Mouse (Mus musculus) limb, embryonic 14.5 days (tissue): ENCODE measurements at regions not wholly inside any gene's neighbourhood (a gene's known extent, or its start where the extent isn't known, plus 50 kb on each side); places are given as distances from the start of the nearest gene placed in this dataset.

ENCODE experiments used
- ATAC-seq: fragments of 200-750 bp; cut with Nextera tagmentation; 2 replicates; pipeline ENCODE4 v1.8.0; 2017; ENCODE audit warnings: low read depth, moderate number of reproducible peaks, moderate TSS enrichment; ENCODE audit not compliant: low FRiP score
- DNase-seq: peaks from one replicate; pipeline ENCODE4 v3.0.0-alpha.2; 2015; ENCODE audit warnings: low spot score
- H3K27ac ChIP-seq: fragments of 300-500 bp; sonication (generic); replicated peaks from 2 replicates; pipeline ENCODE4 v1.5.1; 2014; ENCODE audit warnings: low read depth, mild to moderate bottlenecking, low read length, moderate library complexity, mixed read lengths
- H3K27me3 ChIP-seq: fragments of 300-500 bp; sonication (generic); 2 replicates; pipeline ENCODE4 v1.6.1; 2014; ENCODE audit warnings: low read length, mixed read lengths; ENCODE audit not compliant: control insufficient read depth, insufficient read depth
- H3K36me3 ChIP-seq: fragments of 300-500 bp; sonication (generic); 2 replicates; pipeline ENCODE4 v1.6.1; 2014; ENCODE audit warnings: mild to moderate bottlenecking, low read length, moderate library complexity, mixed read lengths; ENCODE audit not compliant: control insufficient read depth, insufficient read depth
- H3K4me1 ChIP-seq: fragments of 300-500 bp; sonication (generic); 2 replicates; pipeline ENCODE4 v1.6.1; 2014; ENCODE audit warnings: antibody characterized with exemption, low read length, mixed read lengths; ENCODE audit not compliant: control insufficient read depth, insufficient read depth
- H3K4me2 ChIP-seq: fragments of 300-500 bp; sonication (generic); replicated peaks from 2 replicates; pipeline ENCODE4 v1.6.1; 2014; ENCODE audit warnings: low read depth, mild to moderate bottlenecking, low read length, moderate library complexity; ENCODE audit not compliant: severe bottlenecking
- H3K4me3 ChIP-seq: fragments of 300-500 bp; sonication (generic); replicated peaks from 2 replicates; pipeline ENCODE4 v1.5.1; 2014; ENCODE audit warnings: low read length
- H3K9ac ChIP-seq: fragments of 300-500 bp; sonication (generic); 2 replicates; pipeline ENCODE4 v1.6.1; 2014; ENCODE audit warnings: mild to moderate bottlenecking, low read depth, low read length, moderate library complexity; ENCODE audit not compliant: severe bottlenecking
- H3K9me3 ChIP-seq: fragments of 300-500 bp; sonication (generic); 2 replicates; pipeline ENCODE4 v1.6.1; 2016; ENCODE audit warnings: low read length; ENCODE audit not compliant: control insufficient read depth
- POLR2A ChIP-seq: fragments of 200-500 bp; IDR thresholded peaks from 2 replicates; pipeline ENCODE4 v1.8.0; 2012; ENCODE audit warnings: inconsistent platforms, mild to moderate bottlenecking, moderate library complexity, borderline replicate concordance; ENCODE audit not compliant: insufficient read depth, insufficient read length; ENCODE audit errors: extremely low read depth
- WGBS: fragments of 180-500 bp; shearing (Covaris S2); extraction: QIAGEN DNeasy Blood & Tissue Kit; methylation state at CpG from one replicate; pipeline ENCODE4 v1.1.7; 2014; 5-methylcytosine and 5-hydroxymethylcytosine counted together

DNA sequence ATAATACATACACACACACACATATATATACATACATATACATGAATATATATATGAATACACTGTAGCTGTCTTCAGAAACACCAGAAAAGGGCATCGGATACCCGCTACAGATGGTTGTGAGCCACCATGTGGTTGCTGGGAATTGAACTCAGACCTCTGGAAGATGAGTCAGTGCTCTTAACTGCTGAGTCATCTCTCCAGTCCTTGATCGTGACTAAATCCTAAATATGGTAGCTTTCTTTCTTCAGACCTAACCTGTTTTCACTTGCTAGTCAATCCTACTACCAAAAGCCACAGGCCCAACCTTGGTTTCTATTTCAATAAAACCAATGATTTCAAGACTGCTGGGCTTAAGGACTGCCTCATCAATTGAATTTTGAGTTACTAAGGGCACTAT, 95.0 kb upstream of the Slc4a7 start:
- no peaks in the 10 kb centered on the region for H3K4me1 ChIP-seq
- ATAC-seq (no peak), DNase-seq (no peak)
- no peaks in the 10 kb centered on the region for H3K9me3 ChIP-seq
- no peak for TF ChIP-seq POLR2A
- H3K27me3 ChIP-seq = no peaks in the 10 kb centered on the region
- no peak overlapping the region for H3K4me3 ChIP-seq
- H3K4me2 ChIP-seq = no peak overlapping the region
- 90% methylated on average over 3 of the region's 3 CpGs for WGBS
- no peaks in the 10 kb centered on the region for H3K36me3 ChIP-seq
- no peak overlapping the region for H3K9ac ChIP-seq
- no peak overlapping the region for H3K27ac ChIP-seq

DNA sequence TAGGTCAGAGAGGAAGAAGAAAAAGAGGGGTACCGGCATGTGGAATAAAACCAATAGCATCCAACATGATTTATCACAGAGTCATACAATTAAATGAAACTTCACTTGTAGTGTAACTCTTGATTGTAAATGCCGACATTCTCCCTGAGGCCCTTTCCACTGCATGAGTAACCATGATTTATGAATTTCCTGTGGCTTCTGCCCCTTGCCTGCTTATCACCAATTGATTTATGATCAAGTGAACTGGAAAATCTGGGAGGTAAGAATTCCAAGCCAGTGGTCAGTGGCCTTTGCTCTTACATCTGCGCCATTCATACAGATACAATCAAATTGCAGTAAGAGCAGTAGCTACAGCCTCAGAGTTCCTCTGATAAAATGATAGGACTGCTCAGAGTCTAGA, 89.8 kb upstream of the Slc4a7 start:
- WGBS = 48% methylated on average over 3 of the region's 3 CpGs
- DNase-seq (no peak), ATAC-seq (no peak)
- Histone ChIP-seq H3K9ac (no peak overlapping the region), H3K36me3 (no peaks in the 10 kb centered on the region), H3K27ac (no peak overlapping the region), H3K4me3 (no peak overlapping the region), H3K4me2 (no peak overlapping the region), H3K4me1 (no peaks in the 10 kb centered on the region), H3K9me3 (no peaks in the 10 kb centered on the region), H3K27me3 (no peaks in the 10 kb centered on the region)
- no peak for TF ChIP-seq POLR2A

GRCm38 (mm10) chr14:14620316-14620715, 81.8 kb upstream of the Slc4a7 start:
- Histone ChIP-seq H3K36me3 (no peaks in the 10 kb centered on the region), H3K4me1 (no peaks in the 10 kb centered on the region), H3K27ac (no peak overlapping the region), H3K4me3 (no peak overlapping the region), H3K4me2 (no peak overlapping the region), H3K27me3 (no peaks in the 10 kb centered on the region), H3K9ac (no peak overlapping the region), H3K9me3 (no peaks in the 10 kb centered on the region)
- 78% methylated on average over 5 of the region's 5 CpGs for WGBS
- DNase-seq = no peak
- ATAC-seq = no peak
- TF ChIP-seq POLR2A = no peak

DNA sequence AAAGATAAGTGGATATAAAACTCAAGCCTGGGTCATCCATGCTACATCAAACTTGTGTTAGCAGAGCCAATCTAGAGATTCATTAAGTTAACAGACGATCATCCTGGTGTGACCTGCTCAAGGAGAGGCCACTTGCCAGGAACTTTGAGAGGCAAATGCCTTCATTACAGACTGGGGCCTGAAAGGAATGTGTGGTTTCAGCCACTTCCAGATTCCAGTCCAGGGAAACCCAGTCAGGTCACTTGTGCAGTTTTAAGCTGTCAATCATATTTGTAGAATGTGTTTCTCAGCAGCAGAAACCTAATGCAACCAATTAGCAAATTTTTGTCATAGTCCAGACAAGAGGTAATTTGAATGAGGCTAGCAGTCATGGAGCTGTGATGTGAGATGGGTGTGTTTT, 73.4 kb upstream of the Slc4a7 start:
- Histone ChIP-seq H3K4me1 (peaks cover 15% of the 10 kb centered on the region), H3K4me3 (no peak overlapping the region), H3K36me3 (no peaks in the 10 kb centered on the region), H3K4me2 (no peak overlapping the region), H3K27ac (no peak overlapping the region), H3K27me3 (no peaks in the 10 kb centered on the region), H3K9ac (no peak overlapping the region), H3K9me3 (no peaks in the 10 kb centered on the region)
- ATAC-seq (no peak), DNase-seq (no peak)
- WGBS = 45% methylated on average over 1 of the region's 1 CpGs
- no peak for TF ChIP-seq POLR2A

DNA sequence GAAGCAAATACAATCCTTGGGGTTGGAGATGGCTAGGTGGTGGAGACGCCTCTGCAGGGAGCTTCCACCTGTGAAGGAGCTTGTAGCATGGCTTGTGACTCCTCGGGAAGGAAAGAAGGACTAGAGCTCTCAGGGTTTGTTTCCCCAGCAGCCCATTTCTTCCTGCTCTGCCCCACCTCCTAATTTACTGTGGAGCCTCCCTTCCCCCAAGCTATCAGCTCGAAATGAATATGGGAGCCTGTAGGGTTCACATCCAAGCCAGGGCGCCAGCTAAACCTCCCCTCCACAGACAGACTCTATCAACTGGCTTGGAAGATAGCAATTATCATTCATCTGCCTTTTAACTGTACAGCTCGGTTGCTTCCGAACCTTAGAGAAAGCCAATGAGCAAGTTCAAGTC, 70.3 kb upstream of the Slc4a7 start:
- Histone ChIP-seq H3K4me3 (no peak overlapping the region), H3K9me3 (no peaks in the 10 kb centered on the region), H3K4me1 (peaks cover 17% of the 10 kb centered on the region), H3K27me3 (no peaks in the 10 kb centered on the region), H3K4me2 (no peak overlapping the region), H3K9ac (no peak overlapping the region), H3K27ac (no peak overlapping the region), H3K36me3 (no peaks in the 10 kb centered on the region)
- no peak for ATAC-seq
- 38% methylated on average over 6 of the region's 6 CpGs for WGBS
- no peak for TF ChIP-seq POLR2A
- DNase-seq = no peak

- H3K27me3 ChIP-seq = no peaks in the 10 kb centered on the region
- DNase-seq (peak; percentile 31), ATAC-seq (peak; percentile 58)
- WGBS = under 1% methylated on average over 15 of the region's 15 CpGs
- H3K4me1 ChIP-seq = peaks cover 17% of the 10 kb centered on the region
- TF ChIP-seq POLR2A = no peak
- H3K4me2 ChIP-seq = peak overlapping the region; percentile 69
- no peaks in the 10 kb centered on the region for H3K9me3 ChIP-seq
- H3K36me3 ChIP-seq = no peaks in the 10 kb centered on the region
- H3K9ac ChIP-seq = no peak overlapping the region
- peak overlapping the region; percentile 34 for H3K4me3 ChIP-seq
- no peak overlapping the region for H3K27ac ChIP-seq
Observed at GRCm38 (mm10) chr14:14632471-14632870, 69.6 kb upstream of the Slc4a7 start.
